Mouse (Mus musculus) midbrain, embryonic 13.5 days (tissue): ENCODE measurements around the gene Erf. TPM values are rescaled to one million over a fixed set of nuclear protein-coding genes. Genes with fewer than 3 reads are reported as not detected.

Source experiments
- ATAC-seq: fragments of 200-750 bp; cut with Nextera tagmentation; 2 replicates; pipeline ENCODE4 v1.8.0; 2017; ENCODE audit warnings: mild to moderate bottlenecking, moderate TSS enrichment, moderate library complexity
- H3K27ac ChIP-seq: fragments of 300-500 bp; sonication (generic); 2 replicates; pipeline ENCODE4 v1.5.1; 2015; ENCODE audit warnings: inconsistent platforms, mild to moderate bottlenecking, moderate library complexity
- H3K27me3 ChIP-seq: fragments of 300-500 bp; sonication (generic); 2 replicates; pipeline ENCODE4 v1.6.1; 2015; ENCODE audit warnings: mild to moderate bottlenecking, inconsistent platforms
- H3K36me3 ChIP-seq: fragments of 300-500 bp; sonication (generic); 2 replicates; pipeline ENCODE4 v1.6.1; 2015; ENCODE audit warnings: mild to moderate bottlenecking, inconsistent platforms
- H3K4me1 ChIP-seq: fragments of 300-500 bp; sonication (generic); replicated peaks from 2 replicates; pipeline ENCODE4 v1.6.1; 2015; ENCODE audit warnings: inconsistent platforms
- H3K4me2 ChIP-seq: fragments of 300-500 bp; sonication (generic); replicated peaks from 2 replicates; pipeline ENCODE4 v1.6.1; 2015; ENCODE audit warnings: moderate library complexity, mild to moderate bottlenecking, inconsistent platforms
- H3K4me3 ChIP-seq: fragments of 300-500 bp; sonication (generic); replicated peaks from 2 replicates; pipeline ENCODE4 v1.5.1; 2015; ENCODE audit warnings: mild to moderate bottlenecking, inconsistent platforms
- H3K9ac ChIP-seq: fragments of 300-500 bp; sonication (generic); replicated peaks from 2 replicates; pipeline ENCODE4 v1.6.1; 2015; ENCODE audit warnings: mild to moderate bottlenecking, inconsistent platforms
- H3K9me3 ChIP-seq: fragments of 300-500 bp; sonication (generic); 2 replicates; pipeline ENCODE4 v1.6.1; 2016; ENCODE audit warnings: mild to moderate bottlenecking, inconsistent platforms
- WGBS: fragments of 180-500 bp; shearing (Covaris S2); methylation state at CpG from one replicate; pipeline ENCODE4 v1.1.7; 2015; 5-methylcytosine and 5-hydroxymethylcytosine counted together
- polyA plus RNA-seq: library from polyadenylated mRNA; unstranded; fragments of >200 nt; fragmentation: Nextera tagmentation; extraction: Ambion mirVana; gene quantifications from 2 replicates; pipeline ENCODE4 v1.2.1, GENCODE M21; 2015

Gene Erf
- polyA plus RNA-seq, 1 experiment from 2014 or later, result 5.7 TPM

- no peaks in the 10 kb centered on the region for H3K27me3 ChIP-seq
- peak overlapping the region; percentile 88 for H3K27ac ChIP-seq
- H3K4me1 ChIP-seq, result peaks cover 40% of the 10 kb centered on the region
- no peak for ATAC-seq
- H3K4me3 ChIP-seq, result peak overlapping the region; percentile 79
- no peaks in the 10 kb centered on the region for H3K9me3 ChIP-seq
- H3K36me3 ChIP-seq, result no peaks in the 10 kb centered on the region
- H3K4me2 ChIP-seq, result peak overlapping the region; percentile 99
- WGBS, result 11% methylated on average over 8 of the region's 8 CpGs
- peak overlapping the region; percentile 56 for H3K9ac ChIP-seq
Observed at GRCm38 (mm10) chr7:25251822-25252221, 1.3 kb upstream of the Erf start.

GRCm38 (mm10) chr7:25251071-25251791, 670 bp upstream of the Erf start:
- WGBS, result 1% methylated on average over 22 of the region's 22 CpGs
- H3K36me3 ChIP-seq, result no peaks in the 10 kb centered on the region
- peaks cover 46% of the 10 kb centered on the region for H3K4me1 ChIP-seq
- H3K9ac ChIP-seq, result peak overlapping the region; percentile 56
- H3K4me2 ChIP-seq, result peak overlapping the region; percentile 99
- H3K27ac ChIP-seq, result peak overlapping the region; percentile 88
- ATAC-seq, result peak; percentile 12; the same call in 1 of the 2 replicates
- H3K9me3 ChIP-seq, result no peaks in the 10 kb centered on the region
- no peaks in the 10 kb centered on the region for H3K27me3 ChIP-seq
- peak overlapping the region; percentile 79 for H3K4me3 ChIP-seq

DNA sequence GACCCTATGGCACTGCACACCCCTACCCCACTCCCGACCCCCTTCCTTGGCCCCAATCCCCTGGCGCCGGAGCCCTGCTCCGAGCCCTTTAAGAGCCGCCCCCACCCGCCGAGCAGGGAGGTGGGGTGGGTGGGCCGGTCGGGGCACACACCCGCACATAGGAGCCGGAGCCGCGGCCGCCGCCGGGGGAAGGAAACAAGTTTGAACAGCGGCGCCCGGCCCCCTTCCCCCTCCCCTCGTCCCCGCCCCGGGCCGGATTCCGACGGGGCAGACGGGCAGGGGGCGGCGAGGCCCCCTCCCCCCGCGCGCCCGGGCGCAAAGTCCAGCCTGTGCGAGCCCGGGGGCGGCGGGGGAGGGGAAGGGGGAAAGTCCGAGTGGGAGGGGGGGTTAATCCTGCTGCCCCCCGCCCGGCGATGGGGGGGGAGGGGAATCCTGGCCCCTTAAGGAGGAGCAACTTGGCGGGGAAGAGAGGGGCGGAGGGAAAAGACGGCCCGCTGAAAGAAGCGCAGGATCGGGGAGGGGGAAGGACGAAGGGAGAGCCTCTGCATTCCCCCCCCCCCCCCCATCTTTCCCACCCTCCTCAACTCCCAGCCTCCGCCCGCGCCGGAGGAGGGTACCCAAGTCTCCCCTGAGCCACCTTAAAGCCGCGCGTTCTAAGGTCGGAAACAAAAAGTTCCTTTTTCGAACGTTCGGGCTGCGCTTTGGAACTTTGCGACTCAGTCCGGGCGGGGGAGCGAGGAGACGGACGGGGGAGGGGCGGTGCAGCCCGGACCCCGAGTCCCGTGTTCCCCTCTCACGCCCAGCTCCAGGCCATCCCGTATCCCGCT, 1.0 kb downstream of the Erf start:
- peaks cover 50% of the 10 kb centered on the region for H3K4me1 ChIP-seq
- WGBS, result under 1% methylated on average over 35 of the region's 73 CpGs
- H3K9ac ChIP-seq, result peak overlapping the region; percentile 74
- H3K36me3 ChIP-seq, result 0 out of 2 replicates have a peak, but pooled peaks cover 6% of the 10 kb centered on the region
- no peaks in the 10 kb centered on the region for H3K27me3 ChIP-seq
- peak overlapping the region; percentile 99 for H3K4me2 ChIP-seq
- H3K4me3 ChIP-seq, result peak overlapping the region; percentile 79
- peak; percentile 43 for ATAC-seq
- H3K27ac ChIP-seq, result peak overlapping the region; percentile 88
- no peaks in the 10 kb centered on the region for H3K9me3 ChIP-seq

GRCm38 (mm10) chr7:25248846-25249313, 1.7 kb downstream of the Erf start:
- Histone ChIP-seq H3K9me3 (no peaks in the 10 kb centered on the region), H3K27me3 (no peaks in the 10 kb centered on the region), H3K27ac (peak overlapping the region; percentile 88), H3K9ac (peak overlapping the region; percentile 74), H3K4me2 (peak overlapping the region; percentile 99), H3K4me1 (peaks cover 50% of the 10 kb centered on the region), H3K36me3 (0 out of 2 replicates have a peak, but pooled peaks cover 8% of the 10 kb centered on the region), H3K4me3 (peak overlapping the region; percentile 79)
- peak; percentile 24 for ATAC-seq
- WGBS, result under 1% methylated on average over 25 of the region's 25 CpGs

DNA sequence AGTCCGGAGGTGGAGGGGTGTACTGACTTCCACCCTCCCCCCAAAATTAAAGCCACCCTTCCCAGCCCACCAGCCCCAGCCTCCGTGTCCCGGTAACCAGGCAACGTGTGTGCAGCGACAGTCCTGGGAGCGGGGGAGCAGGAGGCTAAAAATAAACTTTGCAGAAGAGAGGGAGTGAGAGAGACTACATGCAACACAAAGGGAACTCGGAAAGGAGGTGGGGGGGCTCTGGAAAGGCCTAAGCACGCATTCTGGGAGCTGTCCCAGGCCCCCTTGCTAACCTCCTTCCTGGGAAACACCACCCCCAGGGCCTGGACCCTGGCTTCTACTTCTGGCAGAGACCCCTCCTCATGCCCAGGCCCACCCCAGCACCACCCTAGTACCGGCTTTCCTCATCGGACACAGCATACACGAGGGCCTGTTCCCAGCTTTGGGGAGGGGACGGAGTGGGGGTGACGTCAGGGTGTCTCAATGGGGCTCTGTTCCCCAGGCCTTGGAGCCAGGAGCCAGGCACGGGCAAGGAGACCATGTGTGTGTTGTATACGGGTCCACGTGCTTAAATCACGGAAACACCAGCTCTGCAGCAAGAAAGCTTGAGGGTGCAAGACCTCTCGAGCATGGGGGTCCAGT, 2.4 kb downstream of the Erf start:
- peak overlapping the region; percentile 74 for H3K9ac ChIP-seq
- peak overlapping the region; percentile 99 for H3K4me2 ChIP-seq
- 0 out of 2 replicates have a peak, but pooled peaks cover 8% of the 10 kb centered on the region for H3K36me3 ChIP-seq
- ATAC-seq, result peak; percentile 38
- H3K27ac ChIP-seq, result peak overlapping the region; percentile 88
- H3K4me1 ChIP-seq, result peaks cover 50% of the 10 kb centered on the region
- H3K4me3 ChIP-seq, result peak overlapping the region; percentile 79
- WGBS, result 2% methylated on average over 18 of the region's 18 CpGs
- H3K9me3 ChIP-seq, result no peaks in the 10 kb centered on the region
- no peaks in the 10 kb centered on the region for H3K27me3 ChIP-seq

DNA sequence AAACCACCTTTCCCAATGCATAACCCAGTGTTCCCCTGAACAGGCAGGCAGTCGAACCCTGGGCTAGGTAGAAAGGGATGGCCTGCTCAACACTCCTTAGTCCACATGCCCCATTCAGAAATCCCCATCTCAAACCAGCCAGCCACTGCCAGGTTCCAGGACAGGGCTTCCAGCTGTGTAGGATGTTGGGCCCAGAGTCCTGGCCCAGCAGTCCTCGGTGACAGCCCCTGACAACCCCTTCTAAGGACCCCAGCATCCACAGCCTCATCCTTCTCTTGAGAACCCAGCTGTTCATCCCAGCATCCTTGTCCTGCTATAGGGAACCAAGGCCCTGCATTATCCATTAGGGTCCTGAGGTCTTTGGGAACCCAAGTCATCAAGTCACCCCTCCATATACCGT, 3.1 kb downstream of the Erf start:
- H3K27me3 ChIP-seq, result no peaks in the 10 kb centered on the region
- peak overlapping the region; percentile 74; the same call in 1 of the 2 replicates for H3K9ac ChIP-seq
- peak overlapping the region; percentile 88 for H3K27ac ChIP-seq
- no peak for ATAC-seq
- H3K4me3 ChIP-seq, result peak overlapping the region; percentile 79
- no peaks in the 10 kb centered on the region for H3K9me3 ChIP-seq
- H3K4me2 ChIP-seq, result peak overlapping the region; percentile 99
- H3K36me3 ChIP-seq, result 0 out of 2 replicates have a peak, but pooled peaks cover 10% of the 10 kb centered on the region
- peaks cover 50% of the 10 kb centered on the region for H3K4me1 ChIP-seq
- 21% methylated on average over 3 of the region's 3 CpGs for WGBS

DNA sequence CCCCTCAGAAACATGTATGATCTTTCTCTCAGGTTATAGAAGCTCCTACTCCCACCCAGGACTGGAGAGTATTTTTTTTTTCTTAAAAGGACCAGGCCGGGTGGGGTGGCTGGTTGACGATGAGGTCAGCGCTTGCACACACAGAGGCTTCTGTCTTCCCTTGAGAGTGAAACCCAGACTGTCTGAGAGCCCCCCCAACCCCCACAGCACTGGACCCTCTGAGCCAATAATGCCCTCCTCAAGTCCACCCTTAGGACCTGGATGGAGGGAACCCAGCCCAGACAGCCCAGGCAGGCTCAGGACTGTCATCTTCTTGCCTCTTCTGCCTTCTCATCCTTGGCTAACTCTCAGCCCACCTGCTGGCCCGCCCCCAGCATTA, 3.8 kb downstream of the Erf start:
- Histone ChIP-seq H3K4me1 (peaks cover 46% of the 10 kb centered on the region), H3K27ac (peak overlapping the region; percentile 88), H3K9ac (peak overlapping the region; percentile 74), H3K9me3 (no peaks in the 10 kb centered on the region), H3K4me2 (peak overlapping the region; percentile 99), H3K27me3 (no peaks in the 10 kb centered on the region), H3K36me3 (0 out of 2 replicates have a peak, but pooled peaks cover 11% of the 10 kb centered on the region), H3K4me3 (peak overlapping the region; percentile 79; the same call in 1 of the 2 replicates)
- 63% methylated on average over 4 of the region's 4 CpGs for WGBS
- no peak for ATAC-seq

GRCm38 (mm10) chr7:25246079-25246758, 4.3 kb downstream of the Erf start:
- Histone ChIP-seq H3K4me3 (0 out of 2 replicates have a peak overlapping the region, but pooled peaks have one; percentile 79), H3K9ac (no peak overlapping the region; the same call in 1 of the 2 replicates)
- WGBS, result 77% methylated on average over 20 of the region's 20 CpGs

GRCm38 (mm10) chr7:25244562-25245369, 5.8 kb downstream of the Erf start:
- Histone ChIP-seq H3K4me3 (no peak overlapping the region), H3K27me3 (no peaks in the 10 kb centered on the region), H3K9me3 (no peaks in the 10 kb centered on the region), H3K9ac (no peak overlapping the region), H3K4me1 (peaks cover 38% of the 10 kb centered on the region), H3K36me3 (0 out of 2 replicates have a peak, but pooled peaks cover 11% of the 10 kb centered on the region), H3K4me2 (no peak overlapping the region), H3K27ac (no peak overlapping the region)
- ATAC-seq, result no peak
- WGBS, result 91% methylated on average over 29 of the region's 30 CpGs

More at GRCm38 (mm10) chr7:25246079-25246758, 4.3 kb downstream of the Erf start:
- no peak for ATAC-seq
- Histone ChIP-seq H3K4me1 (peaks cover 40% of the 10 kb centered on the region), H3K9me3 (no peaks in the 10 kb centered on the region), H3K27ac (peak overlapping the region; percentile 88), H3K36me3 (0 out of 2 replicates have a peak, but pooled peaks cover 11% of the 10 kb centered on the region), H3K27me3 (no peaks in the 10 kb centered on the region), H3K4me2 (peak overlapping the region; percentile 99)

DNA sequence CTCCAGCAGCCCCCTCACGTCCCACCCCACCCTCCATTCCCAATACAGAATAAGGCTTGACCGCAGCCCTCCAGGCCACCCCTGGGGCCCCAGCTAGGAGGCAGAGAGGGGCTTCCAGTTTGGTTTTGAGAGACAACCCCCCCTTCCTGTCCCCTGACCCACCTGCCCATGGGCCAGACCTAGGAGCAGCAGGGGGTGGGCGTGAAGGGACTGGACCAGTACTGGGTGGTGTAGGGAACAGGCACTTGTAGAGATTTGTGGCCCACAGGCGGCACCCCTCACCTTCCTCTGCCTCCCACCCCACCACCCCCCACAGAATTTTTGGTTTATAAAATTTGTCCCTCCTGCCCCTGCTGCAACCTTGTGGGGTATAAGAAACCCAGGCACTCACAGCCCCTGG, 7.2 kb downstream of the Erf start:
- no peak overlapping the region for H3K9ac ChIP-seq
- H3K9me3 ChIP-seq, result no peaks in the 10 kb centered on the region
- no peak for ATAC-seq
- H3K27ac ChIP-seq, result no peak overlapping the region
- 0 out of 2 replicates have a peak, but pooled peaks cover 11% of the 10 kb centered on the region for H3K36me3 ChIP-seq
- H3K4me1 ChIP-seq, result peaks cover 40% of the 10 kb centered on the region
- H3K4me3 ChIP-seq, result no peak overlapping the region
- no peak overlapping the region for H3K4me2 ChIP-seq
- no peaks in the 10 kb centered on the region for H3K27me3 ChIP-seq
- 95% methylated on average over 4 of the region's 4 CpGs for WGBS
